Mouse (Mus musculus) 416B (cell line): ENCODE measurements around the gene Ring1.
"Not testable (repeated sequence)": the region's sequence is repeated elsewhere in the genome, so short reads cannot be mapped to it uniquely, and the experiment has no call there.

ENCODE experiments used
- DNase-seq: peaks from one replicate; pipeline ENCODE4 v3.0.0; 2011; ENCODE audit warnings: low read depth

Ring1 gene

GRCm38 (mm10) chr17:34028501-34029149, 4.1 kb upstream of the Ring1 start:
- DNase-seq: no peak

- DNase-seq: peak; percentile 88
Observed at GRCm38 (mm10) chr17:34027656-34028223, 3.3 kb upstream of the Ring1 start, which contains the start of gene H2-Ke6. TSS of gene H2-Ke6 (minus strand) at chr17:34028060.

- DNase-seq: peak; percentile 41
Observed at GRCm38 (mm10) chr17:34026917-34027655, 2.6 kb upstream of the Ring1 start.

GRCm38 (mm10) chr17:34026221-34026620, 1.7 kb upstream of the Ring1 start:
- no peak for DNase-seq

GRCm38 (mm10) chr17:34025756-34026151, 1.3 kb upstream of the Ring1 start:
- no peak for DNase-seq

- DNase-seq: peak; percentile 39
Observed at GRCm38 (mm10) chr17:34024861-34025755, 628 bp upstream of the Ring1 start.

GRCm38 (mm10) chr17:34023678-34024077, 802 bp downstream of the Ring1 start:
- DNase-seq: no peak

GRCm38 (mm10) chr17:34022987-34023386, 1.5 kb downstream of the Ring1 start:
- DNase-seq: no peak

- no peak for DNase-seq
Observed at GRCm38 (mm10) chr17:34022414-34022783, 2.1 kb downstream of the Ring1 start.

GRCm38 (mm10) chr17:34021539-34022413, 2.7 kb downstream of the Ring1 start:
- DNase-seq: no peak

- DNase-seq: no peak
Observed at GRCm38 (mm10) chr17:34013436-34013835, 11.0 kb downstream of the Ring1 start.

GRCm38 (mm10) chr17:34010156-34010555, 14.3 kb downstream of the Ring1 start:
- DNase-seq: no peak

- DNase-seq: no peak
Observed at GRCm38 (mm10) chr17:34006570-34006969, 17.9 kb downstream of the Ring1 start.

GRCm38 (mm10) chr17:34003426-34003825, 21.1 kb downstream of the Ring1 start:
- DNase-seq: no peak

- not testable (repeated sequence) for DNase-seq
Observed at GRCm38 (mm10) chr17:34000796-34001195, 23.7 kb downstream of the Ring1 start.

- peak; percentile 98 for DNase-seq
Observed at GRCm38 (mm10) chr17:34000150-34000537, 24.3 kb downstream of the Ring1 start, which contains the start of gene H2-K1. TSS of gene H2-K1 (minus strand) at chr17:34000347.

- DNase-seq: peak; percentile 43
Observed at GRCm38 (mm10) chr17:33999341-34000149, 24.9 kb downstream of the Ring1 start.

GRCm38 (mm10) chr17:33998697-33999096, 25.8 kb downstream of the Ring1 start:
- DNase-seq: not testable (repeated sequence)

GRCm38 (mm10) chr17:33997025-33997424, 27.5 kb downstream of the Ring1 start:
- not testable (repeated sequence) for DNase-seq

- no peak for DNase-seq
Observed at GRCm38 (mm10) chr17:33995651-33996050, 28.8 kb downstream of the Ring1 start.
